Mouse (Mus musculus): ENCODE measurements at regions not wholly inside any gene's neighbourhood (a gene's known extent, or its start where the extent isn't known, plus 50 kb on each side); places are given as distances from the start of the nearest gene placed in this dataset.

- DNase-seq (ENCODE audit: low spot score, missing footprints) = no peak
- H3K27me3 ChIP-seq (ENCODE audit: control insufficient read depth, insufficient read depth, low read length) = no peaks in the 10 kb centered on the region
- no peaks in the 10 kb centered on the region for H3K4me1 ChIP-seq (ENCODE audit: control insufficient read depth, insufficient read depth, low read length)
- no peak overlapping the region for H3K9ac ChIP-seq (ENCODE audit: low read length)
- H3K27ac ChIP-seq (ENCODE audit: low read depth, low read length) = no peak overlapping the region
- no peaks in the 10 kb centered on the region for H3K9me3 ChIP-seq (ENCODE audit: control insufficient read depth, low read length)
- no peak overlapping the region for H3K4me3 ChIP-seq (ENCODE audit: low read depth, low read length)
- 91% methylated on average over 4 of the region's 4 CpGs for WGBS
- no peak for ATAC-seq (ENCODE audit: low FRiP score)
- H3K4me2 ChIP-seq = no peak overlapping the region
- H3K36me3 ChIP-seq (ENCODE audit: control insufficient read depth, insufficient read depth, low read length) = no peaks in the 10 kb centered on the region
Measured at GRCm38 (mm10) chr11:8377301-8377700, 287.0 kb downstream of the Tns3 start.

GRCm38 (mm10) chr11:8365545-8365944, 298.8 kb downstream of the Tns3 start:
- no peaks in the 10 kb centered on the region for H3K27me3 ChIP-seq (ENCODE audit: control insufficient read depth, insufficient read depth, low read length)
- ATAC-seq (ENCODE audit: low FRiP score) = no peak
- H3K4me2 ChIP-seq = no peak overlapping the region
- H3K9me3 ChIP-seq (ENCODE audit: control insufficient read depth, low read length) = no peaks in the 10 kb centered on the region
- H3K4me3 ChIP-seq (ENCODE audit: low read depth, low read length) = no peak overlapping the region
- H3K4me1 ChIP-seq (ENCODE audit: control insufficient read depth, insufficient read depth, low read length) = no peaks in the 10 kb centered on the region
- DNase-seq (ENCODE audit: low spot score, missing footprints) = no peak
- no peak overlapping the region for H3K27ac ChIP-seq (ENCODE audit: low read depth, low read length)
- H3K36me3 ChIP-seq (ENCODE audit: control insufficient read depth, insufficient read depth, low read length) = no peaks in the 10 kb centered on the region
- no peak overlapping the region for H3K9ac ChIP-seq (ENCODE audit: low read length)
- WGBS = 97% methylated on average over 1 of the region's 1 CpGs

GRCm38 (mm10) chr11:8364703-8365433, 299.5 kb downstream of the Tns3 start:
- Histone ChIP-seq H3K27ac (ENCODE audit: low read depth, low read length) (no peak overlapping the region), H3K4me2 (no peak overlapping the region), H3K9me3 (ENCODE audit: control insufficient read depth, low read length) (no peaks in the 10 kb centered on the region), H3K9ac (ENCODE audit: low read length) (no peak overlapping the region), H3K27me3 (ENCODE audit: control insufficient read depth, insufficient read depth, low read length) (no peaks in the 10 kb centered on the region), H3K4me1 (ENCODE audit: control insufficient read depth, insufficient read depth, low read length) (no peaks in the 10 kb centered on the region), H3K4me3 (ENCODE audit: low read depth, low read length) (no peak overlapping the region), H3K36me3 (ENCODE audit: control insufficient read depth, insufficient read depth, low read length) (no peaks in the 10 kb centered on the region)
- WGBS = 80% methylated on average over 9 of the region's 9 CpGs
- DNase-seq (ENCODE audit: low spot score, missing footprints) = no peak
- ATAC-seq (ENCODE audit: low FRiP score) = no peak

- Histone ChIP-seq H3K27me3 (ENCODE audit: control insufficient read depth, insufficient read depth, low read length) (no peaks in the 10 kb centered on the region), H3K9ac (ENCODE audit: low read length) (no peak overlapping the region), H3K27ac (ENCODE audit: low read depth, low read length) (no peak overlapping the region), H3K4me1 (ENCODE audit: control insufficient read depth, insufficient read depth, low read length) (no peaks in the 10 kb centered on the region), H3K4me2 (no peak overlapping the region), H3K9me3 (ENCODE audit: control insufficient read depth, low read length) (no peaks in the 10 kb centered on the region), H3K4me3 (ENCODE audit: low read depth, low read length) (no peak overlapping the region), H3K36me3 (ENCODE audit: control insufficient read depth, insufficient read depth, low read length) (no peaks in the 10 kb centered on the region)
- 89% methylated on average over 14 of the region's 14 CpGs for WGBS
- DNase-seq (ENCODE audit: low spot score, missing footprints) (no peak), ATAC-seq (ENCODE audit: low FRiP score) (no peak)
Measured at GRCm38 (mm10) chr11:8344938-8345337, 319.4 kb downstream of the Tns3 start.

GRCm38 (mm10) chr11:8302347-8303188, 361.8 kb downstream of the Tns3 start:
- H3K4me2 ChIP-seq = no peak overlapping the region
- ATAC-seq (ENCODE audit: low FRiP score) (peak; percentile 61; the same call in 1 of the 2 replicates), DNase-seq (ENCODE audit: low spot score, missing footprints) (peak; percentile 87)
- no peaks in the 10 kb centered on the region for H3K36me3 ChIP-seq (ENCODE audit: control insufficient read depth, insufficient read depth, low read length)
- no peak overlapping the region for H3K4me3 ChIP-seq (ENCODE audit: low read depth, low read length)
- H3K9me3 ChIP-seq (ENCODE audit: control insufficient read depth, low read length) = no peaks in the 10 kb centered on the region
- WGBS = 63% methylated on average over 14 of the region's 14 CpGs
- H3K27me3 ChIP-seq (ENCODE audit: control insufficient read depth, insufficient read depth, low read length) = no peaks in the 10 kb centered on the region
- H3K27ac ChIP-seq (ENCODE audit: low read depth, low read length) = no peak overlapping the region
- H3K9ac ChIP-seq (ENCODE audit: low read length) = no peak overlapping the region
- no peaks in the 10 kb centered on the region for H3K4me1 ChIP-seq (ENCODE audit: control insufficient read depth, insufficient read depth, low read length)

GRCm38 (mm10) chr11:8297462-8297861, 366.9 kb downstream of the Tns3 start:
- Histone ChIP-seq H3K9me3 (ENCODE audit: control insufficient read depth, low read length) (no peaks in the 10 kb centered on the region), H3K4me1 (ENCODE audit: control insufficient read depth, insufficient read depth, low read length) (peaks cover 5% of the 10 kb centered on the region; the same call in 1 of the 2 replicates), H3K9ac (ENCODE audit: low read length) (no peak overlapping the region), H3K4me2 (no peak overlapping the region), H3K36me3 (ENCODE audit: control insufficient read depth, insufficient read depth, low read length) (no peaks in the 10 kb centered on the region), H3K27ac (ENCODE audit: low read depth, low read length) (no peak overlapping the region), H3K27me3 (ENCODE audit: control insufficient read depth, insufficient read depth, low read length) (no peaks in the 10 kb centered on the region), H3K4me3 (ENCODE audit: low read depth, low read length) (no peak overlapping the region)
- DNase-seq (ENCODE audit: low spot score, missing footprints) = no peak
- WGBS = 83% methylated on average over 5 of the region's 5 CpGs
- ATAC-seq (ENCODE audit: low FRiP score) = no peak

- no peak overlapping the region for H3K27ac ChIP-seq (ENCODE audit: low read depth, low read length)
- no peak overlapping the region for H3K9ac ChIP-seq (ENCODE audit: low read length)
- H3K27me3 ChIP-seq (ENCODE audit: control insufficient read depth, insufficient read depth, low read length) = no peaks in the 10 kb centered on the region
- ATAC-seq (ENCODE audit: low FRiP score) (peak; percentile 81), DNase-seq (ENCODE audit: low spot score, missing footprints) (no peak)
- no peaks in the 10 kb centered on the region for H3K36me3 ChIP-seq (ENCODE audit: control insufficient read depth, insufficient read depth, low read length)
- WGBS = 52% methylated on average over 6 of the region's 6 CpGs
- no peak overlapping the region for H3K4me2 ChIP-seq
- peaks cover 5% of the 10 kb centered on the region; the same call in 1 of the 2 replicates for H3K4me1 ChIP-seq (ENCODE audit: control insufficient read depth, insufficient read depth, low read length)
- no peak overlapping the region for H3K4me3 ChIP-seq (ENCODE audit: low read depth, low read length)
- H3K9me3 ChIP-seq (ENCODE audit: control insufficient read depth, low read length) = no peaks in the 10 kb centered on the region
Measured at GRCm38 (mm10) chr11:8293322-8294014, 370.9 kb downstream of the Tns3 start.

GRCm38 (mm10) chr11:8285271-8285670, 379.1 kb downstream of the Tns3 start:
- H3K4me2 ChIP-seq = no peak overlapping the region
- ATAC-seq (ENCODE audit: low FRiP score) (no peak), DNase-seq (ENCODE audit: low spot score, missing footprints) (no peak)
- H3K36me3 ChIP-seq (ENCODE audit: control insufficient read depth, insufficient read depth, low read length) = no peaks in the 10 kb centered on the region
- 86% methylated on average over 1 of the region's 1 CpGs for WGBS
- no peaks in the 10 kb centered on the region for H3K27me3 ChIP-seq (ENCODE audit: control insufficient read depth, insufficient read depth, low read length)
- no peak overlapping the region for H3K27ac ChIP-seq (ENCODE audit: low read depth, low read length)
- no peak overlapping the region for H3K4me3 ChIP-seq (ENCODE audit: low read depth, low read length)
- no peak overlapping the region for H3K9ac ChIP-seq (ENCODE audit: low read length)
- H3K4me1 ChIP-seq (ENCODE audit: control insufficient read depth, insufficient read depth, low read length) = no peaks in the 10 kb centered on the region
- no peaks in the 10 kb centered on the region for H3K9me3 ChIP-seq (ENCODE audit: control insufficient read depth, low read length)

- no peak overlapping the region for H3K4me2 ChIP-seq
- H3K36me3 ChIP-seq (ENCODE audit: control insufficient read depth, insufficient read depth, low read length) = no peaks in the 10 kb centered on the region
- H3K27ac ChIP-seq (ENCODE audit: low read depth, low read length) = no peak overlapping the region
- H3K27me3 ChIP-seq (ENCODE audit: control insufficient read depth, insufficient read depth, low read length) = no peaks in the 10 kb centered on the region
- H3K4me3 ChIP-seq (ENCODE audit: low read depth, low read length) = no peak overlapping the region
- no peak overlapping the region for H3K9ac ChIP-seq (ENCODE audit: low read length)
- 85% methylated on average over 4 of the region's 4 CpGs for WGBS
- ATAC-seq (ENCODE audit: low FRiP score) (no peak), DNase-seq (ENCODE audit: low spot score, missing footprints) (no peak)
- no peaks in the 10 kb centered on the region for H3K9me3 ChIP-seq (ENCODE audit: control insufficient read depth, low read length)
- no peaks in the 10 kb centered on the region for H3K4me1 ChIP-seq (ENCODE audit: control insufficient read depth, insufficient read depth, low read length)
Measured at GRCm38 (mm10) chr11:8275203-8275602, 389.1 kb downstream of the Tns3 start.
